Mouse (Mus musculus): ENCODE measurements around the gene Dpm3. TPM values are rescaled to one million over a fixed set of nuclear protein-coding genes. Genes with fewer than 3 reads are reported as not detected.

The Dpm3 gene
- polyA plus RNA-seq, 1 experiment: 431 TPM

- WGBS: 64% methylated on average over 11 of the region's 11 CpGs
- Histone ChIP-seq H3K27me3 (replicated peaks; ENCODE audit: control insufficient read depth, insufficient read depth, low read length) (no peaks in the 10 kb centered on the region), H3K36me3 (ENCODE audit: control insufficient read depth, insufficient read depth, low read length) (no peaks in the 10 kb centered on the region), H3K27ac (ENCODE audit: insufficient read depth, low read depth, low read length) (peak overlapping the region; percentile 74), H3K4me3 (ENCODE audit: insufficient read depth, low read depth, low read length) (no peak overlapping the region), H3K4me1 (ENCODE audit: control insufficient read depth, insufficient read depth, low read length) (peaks cover 17% of the 10 kb centered on the region)
- peak; percentile 86 for DNase-seq
- TF ChIP-seq CTCF (conservative IDR thresholded peaks at IDR 0.05; ENCODE audit: insufficient read depth, insufficient read length, low read depth, low read length) (no peak), POLR2A (IDR thresholded peaks at IDR 0.05; ENCODE audit: low read depth, low read length) (no peak)
These were observed 34.2 kb downstream of the Dpm3 start for GRCm38 (mm10) chr3:89293247-89293918.

GRCm38 (mm10) chr3:89294195-89294594 lies 35.0 kb downstream of the Dpm3 start:
- Histone ChIP-seq H3K27ac (ENCODE audit: insufficient read depth, low read depth, low read length) (peak overlapping the region; percentile 85), H3K4me1 (ENCODE audit: control insufficient read depth, insufficient read depth, low read length) (peaks cover 9% of the 10 kb centered on the region; the same call in 1 of the 2 replicates), H3K27me3 (replicated peaks; ENCODE audit: control insufficient read depth, insufficient read depth, low read length) (no peaks in the 10 kb centered on the region), H3K36me3 (ENCODE audit: control insufficient read depth, insufficient read depth, low read length) (no peaks in the 10 kb centered on the region), H3K4me3 (ENCODE audit: insufficient read depth, low read depth, low read length) (no peak overlapping the region)
- TF ChIP-seq CTCF (conservative IDR thresholded peaks at IDR 0.05; ENCODE audit: insufficient read depth, insufficient read length, low read depth, low read length) (no peak), POLR2A (IDR thresholded peaks at IDR 0.05; ENCODE audit: low read depth, low read length) (no peak)
- 56% methylated on average over 5 of the region's 5 CpGs for WGBS
- DNase-seq: peak; percentile 83

GRCm38 (mm10) chr3:89295685-89296230 lies 36.6 kb downstream of the Dpm3 start:
- H3K4me3 ChIP-seq (ENCODE audit: insufficient read depth, low read depth, low read length): no peak overlapping the region
- TF ChIP-seq POLR2A (IDR thresholded peaks at IDR 0.05; ENCODE audit: low read depth, low read length) (no peak), CTCF (conservative IDR thresholded peaks at IDR 0.05; ENCODE audit: insufficient read depth, insufficient read length, low read depth, low read length) (no peak)
- no peaks in the 10 kb centered on the region for H3K36me3 ChIP-seq (ENCODE audit: control insufficient read depth, insufficient read depth, low read length)
- no peaks in the 10 kb centered on the region for H3K27me3 ChIP-seq (replicated peaks; ENCODE audit: control insufficient read depth, insufficient read depth, low read length)
- H3K27ac ChIP-seq (ENCODE audit: insufficient read depth, low read depth, low read length): no peak overlapping the region
- no peak for DNase-seq
- H3K4me1 ChIP-seq (ENCODE audit: control insufficient read depth, insufficient read depth, low read length): peaks cover 9% of the 10 kb centered on the region; the same call in 1 of the 2 replicates
- 78% methylated on average over 8 of the region's 8 CpGs for WGBS

GRCm38 (mm10) chr3:89296761-89297396 lies 37.7 kb downstream of the Dpm3 start:
- Histone ChIP-seq H3K36me3 (ENCODE audit: control insufficient read depth, insufficient read depth, low read length) (no peaks in the 10 kb centered on the region), H3K27me3 (replicated peaks; ENCODE audit: control insufficient read depth, insufficient read depth, low read length) (no peaks in the 10 kb centered on the region), H3K27ac (ENCODE audit: insufficient read depth, low read depth, low read length) (no peak overlapping the region), H3K4me3 (ENCODE audit: insufficient read depth, low read depth, low read length) (no peak overlapping the region), H3K4me1 (ENCODE audit: control insufficient read depth, insufficient read depth, low read length) (peaks cover 9% of the 10 kb centered on the region; the same call in 1 of the 2 replicates)
- TF ChIP-seq POLR2A (IDR thresholded peaks at IDR 0.05; ENCODE audit: low read depth, low read length): no peak
- no peak for TF ChIP-seq CTCF (conservative IDR thresholded peaks at IDR 0.05; ENCODE audit: insufficient read depth, insufficient read length, low read depth, low read length)
- 81% methylated on average over 11 of the region's 11 CpGs for WGBS
- no peak for DNase-seq

GRCm38 (mm10) chr3:89298908-89299307 lies 39.8 kb downstream of the Dpm3 start:
- Histone ChIP-seq H3K4me3 (ENCODE audit: insufficient read depth, low read depth, low read length) (no peak overlapping the region), H3K27ac (ENCODE audit: insufficient read depth, low read depth, low read length) (no peak overlapping the region), H3K4me1 (ENCODE audit: control insufficient read depth, insufficient read depth, low read length) (peaks cover 3% of the 10 kb centered on the region; the same call in 1 of the 2 replicates), H3K27me3 (replicated peaks; ENCODE audit: control insufficient read depth, insufficient read depth, low read length) (no peaks in the 10 kb centered on the region), H3K36me3 (ENCODE audit: control insufficient read depth, insufficient read depth, low read length) (no peaks in the 10 kb centered on the region)
- no peak for DNase-seq
- TF ChIP-seq CTCF (conservative IDR thresholded peaks at IDR 0.05; ENCODE audit: insufficient read depth, insufficient read length, low read depth, low read length) (no peak), POLR2A (IDR thresholded peaks at IDR 0.05; ENCODE audit: low read depth, low read length) (no peak)
- 92% methylated on average over 6 of the region's 6 CpGs for WGBS

- DNase-seq: peak; percentile 67
- 2% methylated on average over 14 of the region's 14 CpGs for WGBS
These were observed 40.3 kb downstream of the Dpm3 start for GRCm38 (mm10) chr3:89299499-89299898.

GRCm38 (mm10) chr3:89300071-89300470 lies 40.9 kb downstream of the Dpm3 start:
- peaks cover 6% of the 10 kb centered on the region for H3K4me1 ChIP-seq (ENCODE audit: control insufficient read depth, insufficient read depth, low read length)
- H3K27ac ChIP-seq (ENCODE audit: insufficient read depth, low read depth, low read length): 0 out of 2 replicates have a peak overlapping the region, but pooled peaks have one; percentile 5
- TF ChIP-seq POLR2A (IDR thresholded peaks at IDR 0.05; ENCODE audit: low read depth, low read length): no peak
- TF ChIP-seq CTCF (conservative IDR thresholded peaks at IDR 0.05; ENCODE audit: insufficient read depth, insufficient read length, low read depth, low read length): no peak
- no peaks in the 10 kb centered on the region for H3K36me3 ChIP-seq (ENCODE audit: control insufficient read depth, insufficient read depth, low read length)
- H3K27me3 ChIP-seq (replicated peaks; ENCODE audit: control insufficient read depth, insufficient read depth, low read length): no peaks in the 10 kb centered on the region
- H3K4me3 ChIP-seq (ENCODE audit: insufficient read depth, low read depth, low read length): no peak overlapping the region
- DNase-seq: peak; percentile 90
- WGBS: 23% methylated on average over 1 of the region's 1 CpGs

More at GRCm38 (mm10) chr3:89299499-89299898, 40.3 kb downstream of the Dpm3 start:
- Histone ChIP-seq H3K27ac (ENCODE audit: insufficient read depth, low read depth, low read length) (peak overlapping the region; percentile 7; the same call in 1 of the 2 replicates), H3K27me3 (replicated peaks; ENCODE audit: control insufficient read depth, insufficient read depth, low read length) (no peaks in the 10 kb centered on the region), H3K36me3 (ENCODE audit: control insufficient read depth, insufficient read depth, low read length) (no peaks in the 10 kb centered on the region), H3K4me3 (ENCODE audit: insufficient read depth, low read depth, low read length) (peak overlapping the region; percentile 24; the same call in 1 of the 2 replicates), H3K4me1 (ENCODE audit: control insufficient read depth, insufficient read depth, low read length) (peaks cover 3% of the 10 kb centered on the region; the same call in 1 of the 2 replicates)
- TF ChIP-seq CTCF (conservative IDR thresholded peaks at IDR 0.05; ENCODE audit: insufficient read depth, insufficient read length, low read depth, low read length): peak; percentile 31; the same call in 1 of the 2 replicates
- TF ChIP-seq POLR2A (IDR thresholded peaks at IDR 0.05; ENCODE audit: low read depth, low read length): no peak

Measured in kidney, adult 2 months (tissue).